Mouse (Mus musculus): ENCODE measurements around the gene Hoxa2. TPM values are rescaled to one million over a fixed set of nuclear protein-coding genes. Genes with fewer than 3 reads are reported as not detected.

Gene Hoxa2
- polyA plus RNA-seq, 1 experiment from 2014 or later = 52.2 TPM

GRCm38 (mm10) chr6:52206882-52207683, 42.5 kb upstream of the Hoxa2 start:
- ATAC-seq (ENCODE audit: low FRiP score) = no peak
- H3K4me2 ChIP-seq (replicated peaks) = peak overlapping the region; percentile 46
- no peak overlapping the region for H3K9ac ChIP-seq
- H3K4me3 ChIP-seq = peak overlapping the region; percentile 47
- peaks cover 17% of the 10 kb centered on the region for H3K4me1 ChIP-seq
- H3K9me3 ChIP-seq (replicated peaks) = no peaks in the 10 kb centered on the region
- H3K27me3 ChIP-seq = peaks cover 96% of the 10 kb centered on the region
- H3K27ac ChIP-seq = no peak overlapping the region
- WGBS = 1% methylated on average over 4 of the region's 4 CpGs
- no peaks in the 10 kb centered on the region for H3K36me3 ChIP-seq

- Histone ChIP-seq H3K36me3 (no peaks in the 10 kb centered on the region), H3K4me2 (replicated peaks) (peak overlapping the region; percentile 46), H3K27me3 (peaks cover 96% of the 10 kb centered on the region), H3K9me3 (replicated peaks) (no peaks in the 10 kb centered on the region), H3K9ac (peak overlapping the region; percentile 56), H3K4me3 (peak overlapping the region; percentile 47), H3K4me1 (peaks cover 14% of the 10 kb centered on the region), H3K27ac (peak overlapping the region; percentile 71)
- under 1% methylated on average over 55 of the region's 55 CpGs for WGBS
- ATAC-seq (ENCODE audit: low FRiP score) = no peak
Observed at GRCm38 (mm10) chr6:52205638-52206621, 41.3 kb upstream of the Hoxa2 start.

- no peak for ATAC-seq (ENCODE audit: low FRiP score)
- H3K27ac ChIP-seq = peak overlapping the region; percentile 71
- H3K4me1 ChIP-seq = peaks cover 14% of the 10 kb centered on the region
- no peaks in the 10 kb centered on the region for H3K9me3 ChIP-seq (replicated peaks)
- peaks cover 98% of the 10 kb centered on the region for H3K27me3 ChIP-seq
- H3K36me3 ChIP-seq = no peaks in the 10 kb centered on the region
- H3K4me3 ChIP-seq = peak overlapping the region; percentile 47
- WGBS = 4% methylated on average over 14 of the region's 14 CpGs
- peak overlapping the region; percentile 46 for H3K4me2 ChIP-seq (replicated peaks)
- H3K9ac ChIP-seq = peak overlapping the region; percentile 56
Observed at GRCm38 (mm10) chr6:52205221-52205620, 40.6 kb upstream of the Hoxa2 start.

GRCm38 (mm10) chr6:52204050-52204752, 39.6 kb upstream of the Hoxa2 start, which contains the start of gene Hoxa5:
Gene Hoxa5, minus strand, starts transcription at chr6:52204587.
- peak within 1 kb of the TSS; percentile 47 for H3K4me3 ChIP-seq
- peak; percentile 20 for ATAC-seq (ENCODE audit: low FRiP score)
- H3K27me3 ChIP-seq = peaks cover 98% of the 10 kb centered on the region
- under 1% methylated on average over 64 of the region's 65 CpGs for WGBS
- H3K4me2 ChIP-seq (replicated peaks) = peak within 1 kb of the TSS; percentile 46
- H3K9ac ChIP-seq = peak within 1 kb of the TSS; percentile 65
- H3K9me3 ChIP-seq (replicated peaks) = no peaks in the 10 kb centered on the region
- peak within 1 kb of the TSS; percentile 80 for H3K27ac ChIP-seq
- H3K4me1 ChIP-seq = peaks cover 14% of the 10 kb centered on the region
- H3K36me3 ChIP-seq = no peaks in the 10 kb centered on the region

DNA sequence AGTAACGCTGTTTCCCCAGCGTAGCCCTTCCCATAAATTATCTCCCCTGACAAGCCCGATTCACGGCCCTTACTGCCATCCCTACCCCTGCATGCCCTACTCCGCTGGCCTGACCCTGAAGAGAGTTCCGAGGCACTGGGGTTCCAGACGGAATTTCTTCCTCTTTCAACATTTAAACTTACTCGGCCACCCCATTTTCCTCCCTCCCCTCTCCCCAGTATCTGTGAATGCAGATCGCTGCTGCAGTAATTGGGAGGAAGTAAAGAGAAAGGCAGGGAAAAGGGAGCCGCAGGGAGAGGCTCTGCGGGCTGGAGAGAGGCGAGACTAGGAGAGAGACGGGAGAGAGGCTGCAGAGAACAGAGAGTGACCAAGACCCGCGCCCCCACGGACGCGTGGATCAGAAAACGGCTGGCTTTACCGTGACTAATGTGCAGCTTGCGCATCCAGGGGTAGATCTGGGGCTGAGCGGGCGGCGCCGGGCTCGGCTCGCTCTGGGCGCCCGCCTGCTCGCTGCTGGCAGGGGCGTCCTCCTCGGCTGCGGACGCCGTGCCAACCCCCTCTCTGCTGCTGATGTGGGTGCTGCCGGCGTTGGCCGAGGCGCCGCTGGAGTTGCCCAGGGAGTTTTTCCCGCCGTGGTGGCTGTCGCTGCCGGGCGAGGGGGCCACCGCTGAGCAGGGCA, 38.9 kb upstream of the Hoxa2 start:
- peak; percentile 63 for ATAC-seq (ENCODE audit: low FRiP score)
- peak overlapping the region; percentile 46 for H3K4me2 ChIP-seq (replicated peaks)
- H3K9ac ChIP-seq = peak overlapping the region; percentile 65
- no peaks in the 10 kb centered on the region for H3K36me3 ChIP-seq
- H3K4me1 ChIP-seq = peaks cover 10% of the 10 kb centered on the region
- WGBS = under 1% methylated on average over 46 of the region's 46 CpGs
- peak overlapping the region; percentile 47 for H3K4me3 ChIP-seq
- peaks cover 97% of the 10 kb centered on the region for H3K27me3 ChIP-seq
- peak overlapping the region; percentile 80 for H3K27ac ChIP-seq
- H3K9me3 ChIP-seq (replicated peaks) = no peaks in the 10 kb centered on the region

DNA sequence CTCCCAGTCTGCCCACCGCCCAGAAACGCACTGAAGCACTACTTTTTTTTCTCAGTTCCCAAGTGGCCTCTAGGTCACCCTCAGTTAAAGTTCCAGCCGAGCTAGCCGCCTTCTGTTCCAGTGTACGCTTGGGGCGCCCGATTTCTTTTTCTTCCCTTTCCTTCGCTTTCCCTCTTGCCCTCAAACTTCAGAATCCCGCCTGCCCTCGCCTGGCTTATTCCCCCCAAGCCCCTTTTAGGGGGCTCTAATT, 38.4 kb upstream of the Hoxa2 start:
- H3K4me1 ChIP-seq = peaks cover 9% of the 10 kb centered on the region
- peak overlapping the region; percentile 47 for H3K4me3 ChIP-seq
- 1% methylated on average over 10 of the region's 10 CpGs for WGBS
- H3K9ac ChIP-seq = peak overlapping the region; percentile 65
- H3K4me2 ChIP-seq (replicated peaks) = peak overlapping the region; percentile 46
- H3K36me3 ChIP-seq = no peaks in the 10 kb centered on the region
- H3K9me3 ChIP-seq (replicated peaks) = no peaks in the 10 kb centered on the region
- peaks cover 97% of the 10 kb centered on the region for H3K27me3 ChIP-seq
- no peak for ATAC-seq (ENCODE audit: low FRiP score)
- peak overlapping the region; percentile 80 for H3K27ac ChIP-seq

DNA sequence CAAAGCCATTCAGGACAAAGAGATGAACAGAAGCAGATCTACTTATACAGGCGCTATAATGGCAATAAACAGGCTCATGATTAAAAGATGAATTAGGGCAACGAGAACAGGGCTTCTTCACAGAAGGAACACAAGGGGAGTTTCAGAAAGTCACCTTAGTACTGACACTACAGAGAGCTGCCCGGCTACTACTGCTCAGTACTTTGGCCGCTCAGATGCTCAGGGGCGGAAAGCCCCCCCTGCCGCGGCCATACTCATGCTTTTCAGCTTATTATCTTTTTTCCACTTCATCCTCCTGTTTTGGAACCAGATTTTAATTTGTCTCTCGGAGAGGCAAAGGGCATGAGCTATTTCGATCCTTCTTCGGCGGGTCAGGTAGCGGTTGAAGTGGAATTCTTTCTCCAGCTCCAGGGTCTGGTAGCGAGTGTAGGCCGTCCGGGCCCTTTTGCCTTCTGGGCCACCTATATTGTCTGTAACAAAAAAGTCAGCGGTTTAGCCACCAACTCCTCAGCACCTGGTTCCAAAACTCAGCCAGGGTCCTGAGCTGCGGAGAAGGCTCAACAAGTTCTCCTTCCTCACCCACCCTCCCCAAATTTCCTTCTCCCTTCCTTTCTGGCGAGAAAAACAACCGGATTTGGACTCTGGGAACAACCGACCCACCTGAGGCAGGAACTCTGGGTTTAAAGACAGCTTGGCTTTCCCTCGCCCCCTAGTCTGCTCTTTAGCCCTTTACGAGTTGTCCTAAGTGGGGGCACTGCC, 37.9 kb upstream of the Hoxa2 start:
- H3K9me3 ChIP-seq (replicated peaks) = no peaks in the 10 kb centered on the region
- H3K4me3 ChIP-seq = peak overlapping the region; percentile 47
- peak overlapping the region; percentile 65 for H3K9ac ChIP-seq
- ATAC-seq (ENCODE audit: low FRiP score) = no peak
- H3K4me1 ChIP-seq = peaks cover 9% of the 10 kb centered on the region
- peak overlapping the region; percentile 80 for H3K27ac ChIP-seq
- WGBS = 2% methylated on average over 22 of the region's 22 CpGs
- H3K4me2 ChIP-seq (replicated peaks) = peak overlapping the region; percentile 46
- no peaks in the 10 kb centered on the region for H3K36me3 ChIP-seq
- peaks cover 97% of the 10 kb centered on the region for H3K27me3 ChIP-seq

- H3K9me3 ChIP-seq (replicated peaks) = no peaks in the 10 kb centered on the region
- peaks cover 97% of the 10 kb centered on the region for H3K27me3 ChIP-seq
- no peak for ATAC-seq (ENCODE audit: low FRiP score)
- no peaks in the 10 kb centered on the region for H3K36me3 ChIP-seq
- peak overlapping the region; percentile 34 for H3K4me2 ChIP-seq (replicated peaks)
- peak overlapping the region; percentile 28; the same call in 1 of the 2 replicates for H3K9ac ChIP-seq
- H3K27ac ChIP-seq = 0 out of 2 replicates have a peak overlapping the region, but pooled peaks have one; percentile 75
- 7% methylated on average over 1 of the region's 1 CpGs for WGBS
- peak overlapping the region; percentile 25 for H3K4me3 ChIP-seq
- H3K4me1 ChIP-seq = peaks cover 9% of the 10 kb centered on the region
Observed at GRCm38 (mm10) chr6:52201269-52201668, 36.6 kb upstream of the Hoxa2 start.

DNA sequence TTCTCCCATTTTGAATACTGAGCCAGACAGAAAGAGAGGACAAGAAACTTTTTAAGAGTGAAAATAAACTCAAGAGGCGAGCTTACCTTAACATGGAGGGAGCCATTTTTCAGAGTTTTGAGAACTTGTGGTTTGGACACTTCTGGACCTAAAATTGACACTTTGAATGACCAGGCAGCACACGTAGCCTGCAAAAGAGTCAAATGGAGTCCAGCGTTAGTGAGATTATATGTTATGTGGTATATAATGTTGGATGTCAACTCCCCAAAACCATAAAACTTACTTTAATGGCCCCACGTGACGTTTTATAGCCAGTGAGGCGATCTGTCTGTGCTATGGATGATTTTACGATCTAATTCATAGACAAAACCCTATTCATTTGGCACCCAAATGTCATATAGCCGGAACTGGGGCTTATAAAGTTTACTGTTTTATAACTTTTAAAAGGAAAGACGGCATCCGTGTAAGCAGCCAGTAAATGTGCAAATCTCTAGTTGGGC, 36.2 kb upstream of the Hoxa2 start:
- Histone ChIP-seq H3K27me3 (peaks cover 97% of the 10 kb centered on the region), H3K4me3 (peak overlapping the region; percentile 25), H3K36me3 (no peaks in the 10 kb centered on the region), H3K4me1 (peaks cover 9% of the 10 kb centered on the region), H3K9me3 (replicated peaks) (no peaks in the 10 kb centered on the region), H3K27ac (peak overlapping the region; percentile 75; the same call in 1 of the 2 replicates), H3K9ac (peak overlapping the region; percentile 55; the same call in 1 of the 2 replicates), H3K4me2 (replicated peaks) (peak overlapping the region; percentile 34)
- ATAC-seq (ENCODE audit: low FRiP score) = no peak
- 10% methylated on average over 10 of the region's 10 CpGs for WGBS

GRCm38 (mm10) chr6:52200073-52200750, 35.6 kb upstream of the Hoxa2 start:
- ATAC-seq (ENCODE audit: low FRiP score) = no peak
- Histone ChIP-seq H3K27ac (peak overlapping the region; percentile 75), H3K4me3 (peak overlapping the region; percentile 25), H3K36me3 (no peaks in the 10 kb centered on the region), H3K27me3 (peaks cover 96% of the 10 kb centered on the region), H3K9me3 (replicated peaks) (no peaks in the 10 kb centered on the region), H3K4me1 (peaks cover 9% of the 10 kb centered on the region), H3K4me2 (replicated peaks) (peak overlapping the region; percentile 34), H3K9ac (peak overlapping the region; percentile 55)
- WGBS = 1% methylated on average over 30 of the region's 30 CpGs
